Mouse (Mus musculus): ENCODE data around the gene Cxcr5.
A peak's percentile ranks its signal among the peaks of the same experiment; 100 is the strongest.

The Cxcr5 gene

DNA sequence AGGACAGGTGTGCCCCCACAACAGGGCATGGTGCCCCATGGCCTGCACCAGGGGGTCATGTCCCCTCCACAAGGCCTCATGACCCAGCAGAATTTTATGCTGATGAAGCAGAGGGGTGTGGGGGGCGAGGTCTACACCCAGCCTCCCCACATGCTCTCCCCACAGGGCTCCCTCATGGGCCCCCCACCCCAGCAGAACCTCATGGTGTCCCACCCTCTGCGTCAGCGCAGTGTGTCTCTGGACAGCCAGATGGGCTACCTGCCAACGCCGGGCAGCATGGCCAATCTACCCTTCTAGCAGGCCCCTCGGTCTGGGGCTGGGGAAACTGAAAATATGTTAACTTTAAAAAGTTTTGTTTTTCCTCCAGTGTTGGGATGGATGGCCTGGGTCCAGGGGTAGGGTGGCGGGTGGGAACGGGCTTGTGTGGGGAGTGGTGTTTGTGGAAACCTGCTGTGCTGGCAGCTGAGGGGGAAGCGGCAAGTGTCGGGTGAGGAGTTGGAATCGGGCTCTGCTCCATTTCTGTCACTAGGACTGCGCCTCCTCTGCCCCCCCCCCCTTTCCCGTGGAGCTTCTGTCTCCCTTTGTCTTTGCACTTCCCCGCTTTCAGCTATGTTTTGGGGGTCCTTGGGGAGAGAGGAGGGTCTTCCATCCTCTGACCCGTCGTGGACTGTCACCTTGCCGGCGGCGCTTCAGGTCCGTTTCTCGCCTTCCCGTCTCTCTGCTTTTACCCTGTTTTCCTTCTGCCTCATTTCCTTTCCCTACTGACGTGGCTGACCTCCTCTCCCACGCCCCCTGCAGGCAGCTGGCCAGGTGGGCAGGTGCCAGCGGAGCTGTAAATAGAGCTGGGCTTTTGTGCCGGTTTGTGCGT lies 52.0 kb downstream of the Cxcr5 start:
- DNase-seq (ENCODE audit: low spot score in 2 of 2) = peak; percentile 84 to 85

DNA sequence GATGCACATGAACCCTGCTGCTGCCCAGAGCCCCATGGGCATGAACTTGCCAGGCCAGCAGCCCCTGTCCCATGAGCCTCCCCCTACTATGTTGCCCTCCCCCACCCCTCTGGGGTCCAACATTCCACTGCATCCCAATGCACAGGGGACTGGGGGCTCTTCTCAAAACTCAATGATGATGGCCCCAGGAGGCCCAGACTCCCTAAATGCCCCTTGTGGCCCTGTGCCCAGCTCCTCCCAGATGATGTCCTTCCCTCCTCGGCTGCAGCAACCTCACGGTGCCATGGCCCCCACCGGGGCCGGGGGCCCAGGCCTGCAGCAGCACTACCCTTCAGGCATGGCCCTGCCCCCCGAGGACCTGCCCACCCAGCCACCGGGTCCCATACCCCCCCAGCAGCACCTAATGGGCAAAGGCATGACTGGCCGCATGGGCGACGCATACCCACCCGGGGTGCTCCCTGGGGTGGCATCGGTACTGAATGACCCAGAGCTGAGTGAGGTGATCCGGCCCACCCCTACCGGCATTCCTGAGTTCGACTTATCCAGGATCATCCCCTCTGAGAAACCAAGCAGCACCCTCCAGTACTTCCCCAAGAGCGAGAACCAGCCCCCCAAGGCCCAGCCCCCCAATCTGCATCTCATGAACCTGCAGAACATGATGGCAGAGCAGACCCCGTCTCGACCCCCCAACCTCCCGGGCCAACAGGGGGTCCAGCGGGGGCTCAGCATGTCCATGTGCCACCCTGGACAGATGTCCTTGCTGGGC lies 52.8 kb downstream of the Cxcr5 start:
- DNase-seq (ENCODE audit: low spot score in 2 of 2) = no peak

DNA sequence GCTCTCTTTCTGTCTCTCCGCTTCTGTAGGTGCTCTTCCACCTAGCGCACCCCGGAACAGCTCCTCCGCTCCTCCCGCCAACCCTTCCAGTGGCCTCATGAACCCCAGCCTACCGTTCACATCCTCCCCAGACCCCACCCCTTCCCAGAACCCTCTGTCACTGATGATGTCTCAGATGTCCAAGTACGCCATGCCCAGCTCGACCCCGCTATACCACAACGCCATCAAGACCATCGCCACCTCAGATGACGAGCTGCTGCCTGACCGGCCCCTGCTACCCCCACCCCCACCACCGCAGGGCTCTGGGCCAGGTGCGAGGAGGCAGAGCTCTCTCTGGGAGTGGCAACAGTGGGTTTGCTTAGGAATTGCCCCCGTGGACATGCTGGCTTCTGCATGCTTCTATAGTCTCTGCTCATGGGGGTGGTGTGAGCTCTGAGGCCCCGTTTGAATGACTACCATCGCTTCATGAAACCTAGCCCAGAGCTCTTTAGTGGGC lies 53.5 kb downstream of the Cxcr5 start:
- DNase-seq (ENCODE audit: low spot score in 2 of 2) = no peak

DNA sequence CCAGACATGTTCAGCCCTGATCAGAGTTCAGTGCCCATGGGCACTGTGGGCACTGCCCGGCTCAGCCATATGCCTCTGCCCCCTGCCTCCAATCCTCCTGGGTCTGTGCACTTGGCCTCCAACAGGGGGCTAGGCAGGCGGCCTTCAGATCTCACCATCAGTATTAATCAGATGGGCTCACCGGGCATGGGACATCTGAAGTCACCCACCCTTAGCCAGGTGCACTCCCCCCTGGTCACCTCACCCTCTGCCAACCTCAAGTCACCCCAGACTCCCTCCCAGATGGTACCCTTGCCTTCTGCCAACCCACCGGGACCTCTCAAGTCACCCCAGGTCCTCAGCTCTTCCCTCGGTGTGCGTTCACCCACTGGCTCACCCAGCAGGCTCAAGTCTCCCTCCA lies 54.3 kb downstream of the Cxcr5 start:
- DNase-seq (ENCODE audit: low spot score in 2 of 2) = no peak

DNA sequence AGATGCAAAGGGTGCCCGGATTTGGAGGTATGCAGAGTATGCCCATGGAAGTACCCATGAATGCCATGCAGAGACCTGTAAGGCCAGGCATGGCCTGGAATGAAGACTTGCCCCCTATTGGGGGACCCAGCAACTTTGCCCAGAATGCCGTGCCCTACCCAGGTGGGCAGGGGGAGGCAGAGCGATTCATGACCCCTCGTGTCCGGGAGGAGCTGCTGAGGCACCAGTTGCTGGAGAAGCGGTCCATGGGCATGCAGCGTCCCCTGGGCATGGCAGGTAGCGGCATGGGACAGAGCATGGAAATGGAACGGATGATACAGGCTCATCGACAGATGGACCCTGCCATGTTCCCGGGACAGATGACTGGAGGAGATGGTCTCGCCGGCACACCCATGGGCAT lies 55.1 kb downstream of the Cxcr5 start:
- DNase-seq (ENCODE audit: low spot score in 2 of 2) = no peak

GRCm38 (mm10) chr9:44505824-44506467 lies 55.7 kb downstream of the Cxcr5 start:
- no peak for DNase-seq (ENCODE audit: low spot score in 2 of 2)

- DNase-seq (ENCODE audit: low spot score in 2 of 2) = no peak
Observed at GRCm38 (mm10) chr9:44504893-44505823, 56.5 kb downstream of the Cxcr5 start.

GRCm38 (mm10) chr9:44502006-44502405 lies 59.7 kb downstream of the Cxcr5 start:
- DNase-seq (ENCODE audit: low spot score in 2 of 2) = peak; percentile 90 to 91

DNA sequence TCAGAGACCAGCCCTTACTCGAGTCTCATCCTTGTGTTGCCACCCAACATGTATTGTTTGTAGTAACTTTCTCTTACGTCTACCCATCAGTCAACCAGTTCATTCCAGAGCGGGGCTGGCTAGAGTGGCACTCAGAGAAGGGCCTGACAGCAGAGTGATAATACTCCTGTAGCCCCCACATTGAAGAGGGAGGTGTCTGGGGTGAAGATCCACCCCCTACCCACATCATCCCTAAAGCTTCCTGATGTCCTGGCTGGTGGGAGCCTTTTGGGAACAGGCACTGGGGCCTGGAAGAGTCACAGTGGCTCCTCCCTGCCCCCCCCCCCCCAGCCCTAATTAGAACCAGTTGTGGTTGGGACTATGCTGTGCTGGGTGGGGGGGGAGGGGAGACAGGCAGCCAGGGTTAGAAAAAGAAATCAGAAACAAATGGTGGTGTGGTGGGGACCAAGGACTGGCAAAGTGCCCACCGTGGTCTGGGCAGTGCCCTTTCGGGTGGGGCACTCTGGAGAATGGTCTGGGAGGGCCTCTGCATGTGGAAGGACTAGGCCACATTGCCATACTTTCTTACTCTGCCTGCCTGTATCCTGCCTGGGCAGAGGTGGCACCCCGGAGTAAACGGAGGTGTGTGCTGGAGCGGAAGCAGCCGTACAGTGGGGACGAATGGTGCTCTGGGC lies 60.3 kb downstream of the Cxcr5 start:
- no peak for DNase-seq (ENCODE audit: low spot score in 2 of 2)

DNA sequence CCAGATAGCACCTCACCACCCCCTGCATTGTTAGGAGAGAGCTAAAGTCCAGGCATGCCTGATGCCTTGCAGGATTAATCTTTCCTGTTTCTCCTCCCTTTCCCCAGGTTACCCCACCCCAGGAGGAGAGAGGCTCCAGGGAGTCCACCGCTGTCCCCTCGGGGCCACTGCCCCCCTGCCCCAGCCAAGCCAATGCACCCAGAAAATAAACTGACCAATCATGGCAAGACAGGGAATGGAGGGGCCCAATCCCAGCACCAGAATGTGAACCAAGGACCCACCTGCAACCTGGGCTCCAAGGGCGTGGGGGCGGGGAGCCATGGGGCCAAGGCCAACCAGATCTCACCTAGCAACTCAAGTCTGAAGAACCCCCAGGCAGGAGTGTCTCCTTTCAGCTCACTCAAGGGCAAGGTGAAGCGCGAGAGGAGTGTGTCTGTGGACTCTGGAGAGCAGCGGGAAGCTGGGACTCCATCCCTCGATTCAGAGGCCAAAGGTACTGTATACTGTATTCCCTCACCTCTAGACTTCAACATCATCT lies 61.0 kb downstream of the Cxcr5 start:
- no peak for DNase-seq (ENCODE audit: low spot score in 2 of 2)

- no peak for DNase-seq (ENCODE audit: low spot score in 2 of 2)
Observed at GRCm38 (mm10) chr9:44500163-44500533, 61.5 kb downstream of the Cxcr5 start.

DNA sequence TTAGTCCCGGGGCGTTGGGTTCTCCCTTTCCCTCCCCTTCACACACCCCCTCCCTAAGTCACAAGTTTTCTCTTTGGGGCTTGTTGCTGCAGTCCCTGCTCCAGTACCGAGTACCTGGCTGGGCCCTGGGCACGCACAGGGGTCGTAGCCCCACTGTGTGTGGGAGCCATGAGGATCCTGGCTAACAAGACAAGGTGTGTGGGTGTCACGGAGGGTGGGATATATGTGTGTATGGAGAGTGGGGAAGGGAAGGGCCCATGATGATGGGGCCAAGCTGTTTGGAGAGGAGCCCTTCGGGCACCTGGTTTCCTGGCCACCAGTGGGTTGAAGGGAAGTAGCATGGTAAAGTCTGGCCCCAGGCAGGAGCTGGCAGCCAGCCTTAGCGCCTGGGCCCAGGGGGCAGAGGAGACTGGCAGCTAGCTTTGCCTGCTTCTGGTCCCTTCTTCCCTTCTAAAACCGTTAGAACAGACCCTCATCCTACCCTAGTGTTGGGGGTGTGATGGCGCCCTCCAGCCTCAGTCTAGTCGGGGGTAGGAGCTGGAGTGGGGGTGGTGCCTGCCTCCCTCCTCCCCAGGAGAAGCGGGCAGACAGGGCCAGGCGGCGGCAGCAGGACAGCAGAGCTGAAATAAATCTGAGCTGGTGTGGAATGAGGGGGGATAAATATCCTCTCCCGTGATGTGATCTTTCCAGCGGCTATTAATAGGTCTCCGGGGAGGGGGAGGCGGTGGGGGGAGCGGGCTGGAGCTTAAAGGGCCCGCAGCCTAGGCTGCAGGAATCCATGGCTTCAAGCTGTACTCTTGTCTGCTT lies 62.1 kb downstream of the Cxcr5 start:
- DNase-seq (ENCODE audit: low spot score in 2 of 2) = no peak

- DNase-seq (ENCODE audit: low spot score in 2 of 2) = peak; percentile 48 to 65
Observed at GRCm38 (mm10) chr9:44498421-44499355, 63.0 kb downstream of the Cxcr5 start.

GRCm38 (mm10) chr9:44497624-44498377 lies 63.9 kb downstream of the Cxcr5 start:
- DNase-seq (ENCODE audit: low spot score in 2 of 2) = no peak

DNA sequence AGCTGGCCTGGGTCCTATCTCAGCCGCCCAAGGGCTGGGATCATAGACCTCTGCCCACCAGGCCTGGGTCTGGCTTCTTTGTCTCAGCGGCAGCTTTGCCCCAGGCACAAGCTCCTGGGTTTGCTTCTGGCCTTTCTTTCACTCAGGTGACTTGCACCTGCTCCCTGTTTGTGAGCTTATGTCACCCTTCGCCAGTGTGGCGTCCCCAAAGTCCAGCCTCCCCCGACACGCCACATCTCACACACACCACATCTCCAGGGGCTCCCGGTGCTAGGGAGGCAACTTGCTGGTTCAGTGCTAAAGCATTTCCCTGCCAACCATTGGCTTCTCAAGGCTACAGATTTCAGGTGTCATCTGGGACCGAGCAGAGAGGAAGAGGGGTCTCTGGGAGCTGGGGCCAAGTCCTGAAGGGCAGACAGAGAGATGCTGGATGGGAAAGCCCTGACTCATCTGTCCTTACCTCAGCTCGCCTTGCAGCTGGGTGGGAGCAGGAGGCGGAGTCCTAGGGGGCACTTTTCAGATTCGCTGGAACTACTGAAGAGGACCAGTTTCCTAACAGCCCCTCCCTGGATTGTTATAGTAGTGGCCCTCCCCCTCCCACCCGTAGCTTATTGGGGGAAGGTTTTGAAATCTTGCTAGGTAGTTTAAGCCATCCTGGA lies 64.7 kb downstream of the Cxcr5 start:
- DNase-seq (ENCODE audit: low spot score in 2 of 2) = no peak

GRCm38 (mm10) chr9:44495810-44496344 lies 65.8 kb downstream of the Cxcr5 start:
- DNase-seq (ENCODE audit: low spot score in 2 of 2) = no peak
